Mouse (Mus musculus) embryonic facial prominence, embryonic 11.5 days (tissue): Measurements from ENCODE around the gene Sde2. TPM values are rescaled to one million over a fixed set of nuclear protein-coding genes. Genes with fewer than 3 reads are reported as not detected.
A peak's percentile ranks its signal among the peaks of the same experiment; 100 is the strongest.

Source experiments
- ATAC-seq: fragments of 200-750 bp; cut with Nextera tagmentation; replicated peaks from 2 replicates; pipeline ENCODE4 v1.8.0; 2017; ENCODE audit warnings: low read depth; ENCODE audit not compliant: insufficient number of reproducible peaks, low FRiP score, low TSS enrichment
- DNase-seq: peaks from one replicate; pipeline ENCODE4 v3.0.0-alpha.2; 2015; ENCODE audit warnings: low spot score
- H3K27ac ChIP-seq: fragments of 300-500 bp; sonication (generic); replicated peaks from 2 replicates; pipeline ENCODE4 v1.5.1; 2014; ENCODE audit warnings: mild to moderate bottlenecking, low read depth, low read length, control low read depth
- H3K27me3 ChIP-seq: fragments of 300-500 bp; sonication (generic); 2 replicates; pipeline ENCODE4 v1.6.1; 2014; ENCODE audit warnings: mild to moderate bottlenecking, low read length, moderate library complexity, mixed read lengths; ENCODE audit not compliant: control insufficient read depth, insufficient read depth
- H3K36me3 ChIP-seq: fragments of 300-500 bp; sonication (generic); replicated peaks from 2 replicates; pipeline ENCODE4 v1.6.1; 2014; ENCODE audit warnings: low read depth, mild to moderate bottlenecking, low read length, moderate library complexity, mixed read lengths; ENCODE audit not compliant: control insufficient read depth, insufficient read depth
- H3K4me1 ChIP-seq: fragments of 300-500 bp; sonication (generic); 2 replicates; pipeline ENCODE4 v1.6.1; 2014; ENCODE audit warnings: low read length, mixed read lengths; ENCODE audit not compliant: control insufficient read depth, insufficient read depth
- H3K4me2 ChIP-seq: fragments of 300-500 bp; sonication (generic); 2 replicates; pipeline ENCODE4 v1.6.1; 2014; ENCODE audit warnings: low read depth, mild to moderate bottlenecking, control low read depth, low read length, moderate library complexity
- H3K4me3 ChIP-seq: fragments of 300-500 bp; sonication (generic); 2 replicates; pipeline ENCODE4 v1.5.1; 2014; ENCODE audit warnings: low read depth, low read length, control low read depth
- H3K9ac ChIP-seq: fragments of 300-500 bp; sonication (generic); replicated peaks from 2 replicates; pipeline ENCODE4 v1.6.1; 2014; ENCODE audit warnings: mild to moderate bottlenecking, control low read depth, low read length
- H3K9me3 ChIP-seq: fragments of 300-500 bp; sonication (generic); replicated peaks from 2 replicates; pipeline ENCODE4 v1.6.1; 2016; ENCODE audit warnings: mild to moderate bottlenecking, low read length, inconsistent platforms, mixed read lengths; ENCODE audit not compliant: control insufficient read depth
- WGBS: fragments of 180-500 bp; shearing (Covaris S2); extraction: QIAGEN DNeasy Blood & Tissue Kit; methylation state at CpG from one replicate; pipeline ENCODE4 v1.1.7; 2014; 5-methylcytosine and 5-hydroxymethylcytosine counted together
- polyA plus RNA-seq: library from polyadenylated mRNA; unstranded; fragments of >200 nt; fragmentation: Nextera tagmentation; extraction: Ambion mirVana; gene quantifications from 2 replicates; pipeline ENCODE4 v1.2.1, GENCODE M21; 2014

Sde2 gene
- polyA plus RNA-seq, 1 experiment from 2014 or later: 38.2 TPM

GRCm38 (mm10) chr1:180911653-180912287, 60.8 kb downstream of the Sde2 start:
- Histone ChIP-seq H3K4me3 (no peak overlapping the region), H3K27ac (no peak overlapping the region), H3K4me2 (no peak overlapping the region; the same call in 1 of the 2 replicates), H3K9me3 (no peaks in the 10 kb centered on the region), H3K9ac (no peak overlapping the region), H3K36me3 (peaks cover 4% of the 10 kb centered on the region), H3K4me1 (no peaks in the 10 kb centered on the region), H3K27me3 (no peaks in the 10 kb centered on the region)
- ATAC-seq: no peak
- peak; percentile 62 for DNase-seq
- WGBS: 48% methylated on average over 20 of the region's 20 CpGs

GRCm38 (mm10) chr1:180912792-180913191, 61.9 kb downstream of the Sde2 start:
- DNase-seq (no peak), ATAC-seq (no peak)
- H3K4me1 ChIP-seq: no peaks in the 10 kb centered on the region
- H3K36me3 ChIP-seq: peaks cover 1% of the 10 kb centered on the region; the same call in 1 of the 2 replicates
- H3K4me3 ChIP-seq: no peak overlapping the region
- H3K9me3 ChIP-seq: no peaks in the 10 kb centered on the region
- H3K27me3 ChIP-seq: no peaks in the 10 kb centered on the region
- H3K9ac ChIP-seq: no peak overlapping the region
- H3K27ac ChIP-seq: no peak overlapping the region
- WGBS: 84% methylated on average over 5 of the region's 5 CpGs
- no peak overlapping the region for H3K4me2 ChIP-seq

GRCm38 (mm10) chr1:180913797-180914196, 62.9 kb downstream of the Sde2 start:
- no peak overlapping the region for H3K27ac ChIP-seq
- ATAC-seq (0 out of 2 replicates have a peak, but pooled peaks have one; percentile 5), DNase-seq (peak; percentile 78)
- H3K4me1 ChIP-seq: no peaks in the 10 kb centered on the region
- 26% methylated on average over 4 of the region's 4 CpGs for WGBS
- no peaks in the 10 kb centered on the region for H3K27me3 ChIP-seq
- no peak overlapping the region for H3K4me2 ChIP-seq
- H3K9me3 ChIP-seq: no peaks in the 10 kb centered on the region
- no peaks in the 10 kb centered on the region; the same call in 1 of the 2 replicates for H3K36me3 ChIP-seq
- H3K9ac ChIP-seq: no peak overlapping the region
- no peak overlapping the region for H3K4me3 ChIP-seq

GRCm38 (mm10) chr1:180916425-180916824, 65.5 kb downstream of the Sde2 start:
- H3K36me3 ChIP-seq: no peaks in the 10 kb centered on the region
- H3K4me1 ChIP-seq: no peaks in the 10 kb centered on the region
- no peaks in the 10 kb centered on the region for H3K27me3 ChIP-seq
- H3K4me2 ChIP-seq: no peak overlapping the region
- DNase-seq: no peak
- no peak overlapping the region for H3K27ac ChIP-seq
- H3K9ac ChIP-seq: no peak overlapping the region
- 88% methylated on average over 11 of the region's 11 CpGs for WGBS
- H3K9me3 ChIP-seq: no peaks in the 10 kb centered on the region
- no peak for ATAC-seq
- H3K4me3 ChIP-seq: no peak overlapping the region

- no peak overlapping the region for H3K27ac ChIP-seq
- DNase-seq (no peak), ATAC-seq (no peak)
- no peaks in the 10 kb centered on the region for H3K9me3 ChIP-seq
- H3K27me3 ChIP-seq: no peaks in the 10 kb centered on the region
- no peaks in the 10 kb centered on the region for H3K4me1 ChIP-seq
- H3K36me3 ChIP-seq: no peaks in the 10 kb centered on the region
- WGBS: 62% methylated on average over 1 of the region's 1 CpGs
- H3K9ac ChIP-seq: no peak overlapping the region
- H3K4me3 ChIP-seq: no peak overlapping the region
- H3K4me2 ChIP-seq: no peak overlapping the region
These were observed 66.1 kb downstream of the Sde2 start for GRCm38 (mm10) chr1:180917053-180917452.

Other genes with a start within 250 kb of the Sde2 start
- 23.1 and 24.6 TPM in 2 replicates for gene Lin9, start 210.0 kb upstream of the Sde2 start, polyA plus RNA-seq
- 0.20 and 0.74 TPM in 2 replicates for gene Mixl1, start 154.1 kb upstream of the Sde2 start, polyA plus RNA-seq
- gene Acbd3, start 125.1 kb upstream of the Sde2 start, polyA plus RNA-seq: 19.1 and 20.3 TPM in 2 replicates
- 3,882 and 3,910 TPM in 2 replicates for gene H3f3a, start 37.2 kb upstream of the Sde2 start, polyA plus RNA-seq
- 0.08 TPM in 1 of 2 replicates, not detected in the other for gene Lefty2, start 42.0 kb downstream of the Sde2 start, polyA plus RNA-seq
- gene Pycr2, start 53.2 kb downstream of the Sde2 start, polyA plus RNA-seq: 92.7 and 106 TPM in 2 replicates
- 0.33 and 0.38 TPM in 2 replicates for gene Lefty1, start 83.9 kb downstream of the Sde2 start, polyA plus RNA-seq
- 3.1 TPM in 2 replicates for gene Tmem63a, start 91.2 kb downstream of the Sde2 start, polyA plus RNA-seq
- gene Ephx1, start 169.8 kb downstream of the Sde2 start, polyA plus RNA-seq: 1.4 and 2.1 TPM in 2 replicates
- gene 9130409I23Rik, start 200.1 kb downstream of the Sde2 start, polyA plus RNA-seq: not detected in 2 replicates